Mouse (Mus musculus): ENCODE results near the gene Fem1a. TPM values are rescaled to one million over a fixed set of nuclear protein-coding genes. Genes with fewer than 3 reads are reported as not detected.

Gene Fem1a
- polyA plus RNA-seq, 1 experiment from 2014 or later: 7.0 TPM

GRCm38 (mm10) chr17:56279481-56280155 is 23.0 kb downstream of the Fem1a start:
- peak overlapping the region; percentile 65 for H3K27ac ChIP-seq (ENCODE audit: low read depth, low read length)
- peaks cover 45% of the 10 kb centered on the region for H3K36me3 ChIP-seq (ENCODE audit: control insufficient read depth, insufficient read depth)
- H3K4me3 ChIP-seq (ENCODE audit: low read depth, low read length): no peak overlapping the region
- no peak for ATAC-seq
- H3K9me3 ChIP-seq (ENCODE audit: control insufficient read depth): no peaks in the 10 kb centered on the region
- H3K4me2 ChIP-seq (replicated peaks; ENCODE audit: low read depth): no peak overlapping the region
- TF ChIP-seq CTCF (IDR thresholded peaks at IDR 0.05; ENCODE audit: low read depth): no peak
- H3K4me1 ChIP-seq (replicated peaks; ENCODE audit: control insufficient read depth, insufficient read depth, low read length): 0 out of 2 replicates have a peak, but pooled peaks cover 3% of the 10 kb centered on the region
- WGBS: 62% methylated on average over 12 of the region's 12 CpGs
- no peaks in the 10 kb centered on the region for H3K27me3 ChIP-seq (replicated peaks; ENCODE audit: control insufficient read depth, insufficient read depth, low read length)
- H3K9ac ChIP-seq (ENCODE audit: low read depth, low read length): no peak overlapping the region

- Histone ChIP-seq H3K4me3 (ENCODE audit: low read depth, low read length) (no peak overlapping the region), H3K27me3 (replicated peaks; ENCODE audit: control insufficient read depth, insufficient read depth, low read length) (no peaks in the 10 kb centered on the region), H3K36me3 (ENCODE audit: control insufficient read depth, insufficient read depth) (peaks cover 60% of the 10 kb centered on the region), H3K27ac (ENCODE audit: low read depth, low read length) (peak overlapping the region; percentile 64), H3K4me1 (replicated peaks; ENCODE audit: control insufficient read depth, insufficient read depth, low read length) (0 out of 2 replicates have a peak, but pooled peaks cover 3% of the 10 kb centered on the region), H3K9me3 (ENCODE audit: control insufficient read depth) (no peaks in the 10 kb centered on the region), H3K4me2 (replicated peaks; ENCODE audit: low read depth) (peak overlapping the region; percentile 38), H3K9ac (ENCODE audit: low read depth, low read length) (peak overlapping the region; percentile 22; the same call in 1 of the 2 replicates)
- ATAC-seq: 0 out of 2 replicates have a peak, but pooled peaks have one; percentile 1
- 33% methylated on average over 12 of the region's 12 CpGs for WGBS
- TF ChIP-seq CTCF (IDR thresholded peaks at IDR 0.05; ENCODE audit: low read depth): no peak
Measured at GRCm38 (mm10) chr17:56281193-56281592, 24.6 kb downstream of the Fem1a start.

GRCm38 (mm10) chr17:56282802-56283201 is 26.2 kb downstream of the Fem1a start:
- Histone ChIP-seq H3K4me3 (ENCODE audit: low read depth, low read length) (no peak overlapping the region), H3K9ac (ENCODE audit: low read depth, low read length) (no peak overlapping the region), H3K36me3 (ENCODE audit: control insufficient read depth, insufficient read depth) (peaks cover 65% of the 10 kb centered on the region)

GRCm38 (mm10) chr17:56283316-56283715 is 26.7 kb downstream of the Fem1a start:
- peaks cover 65% of the 10 kb centered on the region for H3K36me3 ChIP-seq (ENCODE audit: control insufficient read depth, insufficient read depth)

More at GRCm38 (mm10) chr17:56282802-56283201, 26.2 kb downstream of the Fem1a start:
- H3K9me3 ChIP-seq (ENCODE audit: control insufficient read depth): no peaks in the 10 kb centered on the region
- H3K27ac ChIP-seq (ENCODE audit: low read depth, low read length): 0 out of 2 replicates have a peak overlapping the region, but pooled peaks have one; percentile 28
- no peaks in the 10 kb centered on the region for H3K27me3 ChIP-seq (replicated peaks; ENCODE audit: control insufficient read depth, insufficient read depth, low read length)
- 0 out of 2 replicates have a peak, but pooled peaks cover 3% of the 10 kb centered on the region for H3K4me1 ChIP-seq (replicated peaks; ENCODE audit: control insufficient read depth, insufficient read depth, low read length)
- H3K4me2 ChIP-seq (replicated peaks; ENCODE audit: low read depth): peak overlapping the region; percentile 21
- no peak for TF ChIP-seq CTCF (IDR thresholded peaks at IDR 0.05; ENCODE audit: low read depth)
- WGBS: 82% methylated on average over 4 of the region's 4 CpGs
- ATAC-seq: no peak

GRCm38 (mm10) chr17:56285995-56286394 is 29.4 kb downstream of the Fem1a start:
- H3K4me1 ChIP-seq (replicated peaks; ENCODE audit: control insufficient read depth, insufficient read depth, low read length): no peaks in the 10 kb centered on the region
- no peak for TF ChIP-seq CTCF (IDR thresholded peaks at IDR 0.05; ENCODE audit: low read depth)

More at GRCm38 (mm10) chr17:56283316-56283715, 26.7 kb downstream of the Fem1a start:
- Histone ChIP-seq H3K4me1 (replicated peaks; ENCODE audit: control insufficient read depth, insufficient read depth, low read length) (0 out of 2 replicates have a peak, but pooled peaks cover 3% of the 10 kb centered on the region), H3K27ac (ENCODE audit: low read depth, low read length) (no peak overlapping the region), H3K27me3 (replicated peaks; ENCODE audit: control insufficient read depth, insufficient read depth, low read length) (no peaks in the 10 kb centered on the region), H3K9ac (ENCODE audit: low read depth, low read length) (no peak overlapping the region), H3K4me2 (replicated peaks; ENCODE audit: low read depth) (peak overlapping the region; percentile 21; the same call in 1 of the 2 replicates), H3K4me3 (ENCODE audit: low read depth, low read length) (no peak overlapping the region), H3K9me3 (ENCODE audit: control insufficient read depth) (no peaks in the 10 kb centered on the region)
- no peak for TF ChIP-seq CTCF (IDR thresholded peaks at IDR 0.05; ENCODE audit: low read depth)
- WGBS: 93% methylated on average over 8 of the region's 8 CpGs
- no peak for ATAC-seq

GRCm38 (mm10) chr17:56287830-56288229 is 31.2 kb downstream of the Fem1a start:
- H3K4me3 ChIP-seq (ENCODE audit: low read depth, low read length): peak overlapping the region; percentile 34
- no peak for TF ChIP-seq CTCF (IDR thresholded peaks at IDR 0.05; ENCODE audit: low read depth)
- 31% methylated on average over 3 of the region's 3 CpGs for WGBS
- no peaks in the 10 kb centered on the region for H3K27me3 ChIP-seq (replicated peaks; ENCODE audit: control insufficient read depth, insufficient read depth, low read length)
- peak; percentile 64 for ATAC-seq
- H3K9ac ChIP-seq (ENCODE audit: low read depth, low read length): peak overlapping the region; percentile 62
- H3K9me3 ChIP-seq (ENCODE audit: control insufficient read depth): no peaks in the 10 kb centered on the region
- H3K36me3 ChIP-seq (ENCODE audit: control insufficient read depth, insufficient read depth): peaks cover 37% of the 10 kb centered on the region
- peak overlapping the region; percentile 95 for H3K27ac ChIP-seq (ENCODE audit: low read depth, low read length)
- no peaks in the 10 kb centered on the region for H3K4me1 ChIP-seq (replicated peaks; ENCODE audit: control insufficient read depth, insufficient read depth, low read length)
- peak overlapping the region; percentile 72 for H3K4me2 ChIP-seq (replicated peaks; ENCODE audit: low read depth)

More at GRCm38 (mm10) chr17:56285995-56286394, 29.4 kb downstream of the Fem1a start:
- ATAC-seq: no peak
- WGBS: 83% methylated on average over 11 of the region's 11 CpGs
- Histone ChIP-seq H3K9me3 (ENCODE audit: control insufficient read depth) (no peaks in the 10 kb centered on the region), H3K4me2 (replicated peaks; ENCODE audit: low read depth) (peak overlapping the region; percentile 72), H3K9ac (ENCODE audit: low read depth, low read length) (peak overlapping the region; percentile 62; the same call in 1 of the 2 replicates), H3K27me3 (replicated peaks; ENCODE audit: control insufficient read depth, insufficient read depth, low read length) (no peaks in the 10 kb centered on the region), H3K27ac (ENCODE audit: low read depth, low read length) (peak overlapping the region; percentile 57; the same call in 1 of the 2 replicates), H3K36me3 (ENCODE audit: control insufficient read depth, insufficient read depth) (peaks cover 46% of the 10 kb centered on the region), H3K4me3 (ENCODE audit: low read depth, low read length) (peak overlapping the region; percentile 34)

Measured in intestine, postnatal 0 days (tissue).